Mouse (Mus musculus): ENCODE results near the gene Elf1.
A peak's percentile ranks its signal among the peaks of the same experiment; 100 is the strongest.
"Not testable (repeated sequence)": the region's sequence is repeated elsewhere in the genome, so short reads cannot be mapped to it uniquely, and the experiment has no call there.

The Elf1 gene

GRCm38 (mm10) chr14:79480624-79481338, at the start of gene Elf1:
Elf1 (plus strand) TSS chr14:79481194.
- peak; percentile 64 for DNase-seq (ENCODE audit: low read depth, low spot score)

GRCm38 (mm10) chr14:79434068-79434467, 46.9 kb upstream of the Elf1 start:
- DNase-seq (ENCODE audit: low read depth, low spot score): no peak

- DNase-seq (ENCODE audit: low read depth, low spot score): no peak
Observed at GRCm38 (mm10) chr14:79440655-79441054, 40.3 kb upstream of the Elf1 start.

GRCm38 (mm10) chr14:79441441-79441840, 39.6 kb upstream of the Elf1 start:
- DNase-seq (ENCODE audit: low read depth, low spot score): no peak

GRCm38 (mm10) chr14:79444601-79445000, 36.4 kb upstream of the Elf1 start:
- DNase-seq (ENCODE audit: low read depth, low spot score): no peak

DNA sequence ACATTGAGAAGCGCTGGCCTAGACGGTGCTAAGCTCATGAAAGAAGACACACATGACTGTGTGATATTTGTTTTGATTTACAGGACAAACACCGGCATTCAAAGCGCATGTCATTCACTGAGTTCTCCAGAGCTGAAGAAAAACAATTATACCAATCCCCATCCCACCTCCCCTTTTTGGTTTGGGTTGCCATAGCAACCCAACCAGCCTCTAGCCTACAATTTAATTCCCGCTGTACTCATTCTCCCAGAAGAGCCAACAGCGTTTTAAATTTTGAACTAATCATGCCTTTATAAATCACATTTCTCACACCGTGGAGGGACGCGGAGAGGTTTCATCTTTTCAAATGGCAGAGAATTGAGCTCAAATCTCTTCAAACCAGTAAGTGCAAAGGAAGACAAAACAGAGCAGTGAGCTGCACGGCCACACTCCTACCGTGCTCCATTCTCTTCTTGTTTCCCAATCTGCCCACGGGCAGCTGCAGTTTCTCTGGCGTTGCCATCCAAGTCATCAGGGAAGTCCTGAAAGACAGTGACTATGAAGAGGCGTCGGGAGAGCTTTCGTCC, 35.9 kb upstream of the Elf1 start:
- peak; percentile 74 for DNase-seq (ENCODE audit: low read depth, low spot score)

DNA sequence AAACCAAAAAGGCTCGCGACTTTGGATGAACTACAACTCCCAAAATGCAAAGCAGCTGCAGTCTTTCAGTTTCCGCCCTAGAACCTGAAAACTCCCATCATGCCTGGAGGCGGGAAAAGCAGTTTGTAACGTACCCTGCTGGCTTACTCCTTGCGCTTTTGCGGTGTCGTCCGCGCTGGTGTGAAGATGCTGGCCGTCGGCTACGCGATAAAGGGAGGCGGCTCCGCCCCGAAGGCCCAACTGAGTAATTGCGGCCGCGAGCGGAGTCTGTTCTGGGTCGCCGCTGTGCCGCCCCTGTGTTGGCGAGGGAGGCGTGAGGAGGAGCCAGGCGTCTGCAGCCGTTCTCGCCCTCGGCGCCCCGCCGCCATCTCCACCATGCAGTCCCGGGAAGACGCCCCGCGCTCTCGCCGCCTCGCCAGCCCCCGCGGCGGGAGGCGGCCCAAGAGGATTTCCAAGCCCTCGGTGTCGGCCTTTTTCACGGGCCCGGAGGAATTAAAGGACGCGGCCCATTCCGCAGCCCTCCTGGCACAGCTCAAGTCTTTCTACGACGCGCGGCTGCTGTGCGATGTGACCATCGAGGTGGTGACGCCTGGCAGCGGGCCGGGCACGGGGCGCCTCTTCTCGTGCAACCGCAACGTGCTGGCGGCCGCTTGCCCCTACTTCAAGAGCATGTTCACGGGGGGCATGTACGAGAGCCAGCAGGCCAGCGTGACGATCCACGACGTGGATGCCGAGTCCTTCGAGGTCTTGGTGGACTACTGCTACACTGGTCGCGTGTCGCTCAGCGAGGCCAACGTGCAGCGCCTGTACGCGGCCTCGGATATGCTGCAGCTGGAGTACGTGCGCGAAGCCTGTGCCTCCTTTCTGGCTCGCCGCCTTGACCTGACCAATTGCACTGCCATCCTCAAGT, 29.1 kb upstream of the Elf1 start, which contains the start of gene Kbtbd6:
TSS of gene Kbtbd6 (plus strand) at position 155 of the 910 bp plus-strand sequence.
- peak; percentile 84 for DNase-seq (ENCODE audit: low read depth, low spot score)

DNA sequence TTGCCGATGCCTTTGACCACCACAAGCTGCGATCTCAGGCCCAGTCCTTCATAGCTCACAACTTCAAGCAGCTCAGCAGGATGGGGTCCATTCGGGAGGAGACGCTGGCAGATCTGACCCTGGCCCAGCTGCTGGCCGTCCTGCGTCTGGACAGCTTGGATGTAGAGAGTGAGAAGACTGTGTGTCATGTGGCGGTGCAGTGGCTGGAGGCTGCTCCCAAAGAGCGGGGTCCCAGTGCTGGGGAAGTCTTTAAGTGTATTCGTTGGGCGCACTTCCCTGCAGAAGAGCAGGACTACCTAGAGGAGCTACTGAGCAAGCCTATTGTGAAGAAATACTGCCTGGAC, 28.4 kb upstream of the Elf1 start:
- DNase-seq (ENCODE audit: low read depth, low spot score): not testable (repeated sequence)

DNA sequence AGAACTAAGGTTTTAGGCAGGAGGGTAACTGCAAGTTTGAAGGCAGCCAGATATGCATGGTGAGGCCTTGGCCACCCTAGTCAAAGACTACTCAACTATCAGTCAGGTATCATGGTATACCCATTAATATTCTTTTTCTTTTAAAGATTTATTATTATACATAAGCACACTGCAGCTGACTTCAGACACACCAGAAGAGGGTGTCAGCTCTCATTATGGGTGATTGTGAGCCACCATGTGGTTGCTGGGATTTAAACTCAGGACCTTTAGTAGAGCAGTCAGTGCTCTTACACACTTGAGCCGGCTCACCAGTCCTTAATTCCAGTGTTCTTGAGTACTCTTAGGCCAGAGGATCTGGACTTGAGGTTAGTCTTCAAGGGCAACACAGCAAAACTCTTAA, 20.6 kb upstream of the Elf1 start:
- DNase-seq (ENCODE audit: low read depth, low spot score): no peak

DNA sequence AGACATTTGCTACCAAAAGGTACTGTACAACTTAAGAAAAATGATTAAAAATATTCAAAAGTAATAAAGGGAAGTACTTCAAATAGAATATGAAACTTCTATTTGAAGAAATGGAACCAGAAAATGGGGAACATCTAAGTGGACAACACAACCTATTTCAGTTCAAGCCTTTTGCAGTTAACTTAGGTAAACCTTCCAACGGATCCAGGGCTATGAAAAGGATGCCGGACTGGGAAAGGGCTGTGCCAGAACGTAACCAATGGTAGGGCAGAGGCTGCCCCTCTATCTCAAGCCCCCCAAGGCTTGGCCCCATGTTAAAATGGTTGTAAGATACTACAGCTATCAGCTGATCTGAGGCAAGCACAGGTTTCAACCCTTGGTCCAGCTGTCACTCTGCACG, 20.0 kb upstream of the Elf1 start:
- DNase-seq (ENCODE audit: low read depth, low spot score): no peak

DNA sequence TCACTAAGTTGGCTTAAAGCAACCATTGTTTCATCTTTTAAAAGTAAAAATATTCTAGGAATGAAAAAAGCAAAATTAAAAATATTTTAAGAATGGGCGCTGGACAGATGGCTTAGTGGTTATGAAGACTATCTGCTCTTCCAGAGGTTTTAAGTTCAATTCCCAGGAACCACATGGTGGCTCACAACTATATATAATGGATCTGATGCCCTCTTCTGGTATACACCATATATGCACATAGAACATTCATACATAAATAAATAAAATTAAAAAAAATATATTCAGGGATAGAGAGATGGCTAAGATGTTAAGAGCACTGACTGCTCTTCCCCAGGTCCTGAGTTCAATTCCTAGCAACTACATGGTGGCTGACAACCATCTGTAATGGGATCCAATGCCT, 15.4 kb upstream of the Elf1 start:
- DNase-seq (ENCODE audit: low read depth, low spot score): no peak

DNA sequence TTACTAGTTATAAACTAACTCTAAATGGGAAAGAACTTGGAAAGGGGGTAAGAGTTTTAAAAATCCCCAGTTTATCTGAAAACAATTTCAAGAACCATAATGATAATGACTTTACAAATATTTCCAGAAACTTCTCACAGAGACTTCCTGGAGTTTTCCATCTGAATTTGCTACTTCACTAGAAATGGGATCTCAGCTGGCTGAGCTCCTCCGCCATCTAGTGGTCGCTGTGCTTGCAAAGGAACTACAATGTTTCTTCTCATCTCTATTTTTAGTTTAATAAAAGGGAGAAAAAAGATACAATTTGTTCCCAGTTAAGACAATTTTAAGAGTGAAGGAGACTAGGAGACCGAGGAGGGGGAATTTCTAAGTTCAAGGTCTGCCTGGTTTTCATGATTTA, 13.4 kb upstream of the Elf1 start:
- DNase-seq (ENCODE audit: low read depth, low spot score): no peak

GRCm38 (mm10) chr14:79473384-79473783, 7.6 kb upstream of the Elf1 start:
- no peak for DNase-seq (ENCODE audit: low read depth, low spot score)

GRCm38 (mm10) chr14:79481339-79482151, 551 bp downstream of the Elf1 start, which contains the start of gene Wbp4:
Wbp4 (minus strand) TSS chr14:79481520.
- peak; percentile 85 for DNase-seq (ENCODE audit: low read depth, low spot score)

- no peak for DNase-seq (ENCODE audit: low read depth, low spot score)
Observed at GRCm38 (mm10) chr14:79482251-79482661, 1.3 kb downstream of the Elf1 start.

DNA sequence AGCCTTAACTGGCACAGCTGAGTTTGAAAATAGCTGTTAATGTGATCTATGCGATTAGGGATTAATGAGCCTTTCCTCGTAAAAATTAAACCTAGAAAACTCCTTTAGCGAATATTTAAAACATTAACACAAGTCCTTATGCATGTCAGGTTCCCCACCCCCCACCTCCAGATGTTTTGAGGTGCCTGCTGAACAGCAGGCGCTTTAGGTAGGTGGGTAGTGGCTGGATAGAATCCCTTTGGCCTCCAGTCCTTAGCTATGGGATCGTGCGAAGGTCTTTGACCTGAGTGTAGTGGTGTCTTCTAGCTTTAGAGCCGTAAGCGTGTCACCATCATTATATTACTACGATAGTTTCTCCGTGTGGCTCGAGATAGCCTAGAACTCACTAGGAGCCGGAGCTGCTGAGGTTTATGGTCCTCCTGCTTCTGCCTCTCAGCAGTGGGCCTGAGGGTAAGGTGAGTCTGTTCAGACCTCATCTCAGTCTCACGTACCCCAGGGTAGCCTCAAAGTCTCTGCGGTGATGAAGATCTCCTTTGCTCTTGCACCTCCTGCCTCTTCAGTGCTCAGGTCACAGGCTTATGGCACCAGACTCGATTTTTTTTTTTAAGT, 1.9 kb downstream of the Elf1 start:
- DNase-seq (ENCODE audit: low read depth, low spot score): no peak

DNA sequence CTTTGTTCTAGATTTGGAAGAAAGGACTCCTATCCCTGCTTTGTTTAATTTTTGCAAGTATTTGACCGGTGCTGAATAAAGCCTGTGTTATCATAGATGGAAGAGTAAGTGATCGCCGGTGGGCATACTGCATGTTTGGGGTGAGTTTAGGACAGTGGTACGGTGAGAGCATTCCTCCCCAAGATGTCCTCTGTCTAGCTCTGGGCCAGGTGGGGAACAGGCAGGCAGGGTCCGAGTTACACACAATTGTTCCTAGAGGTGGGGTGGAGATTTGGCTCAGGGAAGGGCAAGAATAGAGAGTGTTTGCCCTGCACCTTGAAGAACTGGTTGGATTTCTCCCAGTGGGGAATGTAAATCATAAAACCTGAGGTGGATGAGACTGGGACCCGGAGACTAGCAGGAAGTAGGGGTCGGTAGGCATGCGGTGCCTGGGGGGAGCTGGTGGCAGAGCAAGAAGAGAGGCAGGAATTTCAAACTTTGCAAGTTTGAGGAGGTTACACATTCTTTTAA, 2.7 kb downstream of the Elf1 start:
- DNase-seq (ENCODE audit: low read depth, low spot score): no peak

DNA sequence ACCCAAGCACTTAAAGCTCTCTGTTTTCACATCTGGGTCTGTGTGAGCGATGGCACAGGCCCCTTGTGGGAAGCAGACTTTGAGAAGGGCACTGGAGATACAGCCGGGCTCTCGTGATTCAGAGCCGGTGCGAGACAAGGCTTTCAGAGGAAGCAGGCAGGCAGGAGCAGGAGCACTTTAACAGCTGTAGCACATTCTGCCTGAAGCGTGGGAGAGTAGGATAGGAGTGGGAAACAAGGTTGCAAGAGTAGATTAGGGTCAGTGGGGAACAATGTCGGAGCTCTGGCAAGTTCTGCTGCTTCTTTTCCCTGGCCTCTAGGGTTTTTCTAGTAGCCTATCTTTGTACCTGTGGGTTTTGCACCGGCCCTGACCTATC, 5.6 kb downstream of the Elf1 start:
- no peak for DNase-seq (ENCODE audit: low read depth, low spot score)

DNA sequence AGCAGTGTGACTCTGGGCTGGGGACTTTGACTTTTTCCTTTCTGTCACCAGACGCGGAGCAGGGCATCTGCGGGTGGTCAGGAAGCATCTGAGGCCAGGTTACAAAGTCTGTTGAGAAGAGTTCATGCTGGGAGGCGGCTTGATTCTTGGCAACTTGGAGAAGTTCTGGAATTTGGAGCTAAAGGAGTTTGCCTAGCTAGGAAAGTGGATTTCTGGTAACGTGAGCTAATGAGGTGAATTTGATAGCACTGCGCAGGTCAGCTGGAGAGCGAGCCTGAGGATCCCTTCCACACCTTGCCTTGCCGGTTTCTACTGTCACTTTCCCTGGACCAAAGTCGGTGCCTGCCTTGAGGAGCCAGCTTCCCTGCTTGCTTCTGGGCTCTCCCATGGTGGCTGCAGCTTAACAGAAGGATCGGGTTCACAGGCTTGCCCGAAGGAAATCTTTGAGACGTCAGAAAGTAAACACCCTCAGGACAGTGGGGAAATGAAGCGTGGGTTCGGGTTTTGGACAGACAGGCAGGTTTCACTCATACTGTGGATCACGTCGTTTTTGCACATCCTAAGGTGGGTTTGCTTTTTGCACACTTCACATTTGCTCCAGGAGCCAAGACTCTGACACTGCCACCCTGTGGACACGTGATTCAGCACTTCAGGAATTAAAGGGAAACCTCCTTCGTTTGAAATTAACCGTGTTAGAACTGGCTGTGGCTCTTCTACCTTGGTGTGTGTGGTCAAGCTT, 6.2 kb downstream of the Elf1 start:
- DNase-seq (ENCODE audit: low read depth, low spot score): no peak

DNA sequence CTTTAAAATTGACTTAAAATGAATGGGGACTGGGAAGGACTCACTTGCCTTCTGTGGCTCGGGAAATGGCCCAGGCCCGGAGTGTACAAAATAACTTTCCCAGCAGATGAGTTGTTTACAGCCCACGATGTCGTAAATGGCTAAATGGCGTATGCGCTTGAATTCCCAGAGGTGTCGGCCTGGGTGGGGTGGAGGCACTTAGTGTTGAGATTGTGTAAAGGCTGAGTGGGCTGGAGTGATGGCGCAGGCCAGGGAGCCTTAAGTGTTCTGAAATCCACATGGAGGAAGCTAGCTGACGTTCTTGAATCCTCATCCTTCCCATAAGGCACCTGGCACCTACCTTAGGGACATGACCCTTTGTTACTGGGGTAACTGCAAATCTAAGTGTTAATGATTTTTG, 7.5 kb downstream of the Elf1 start:
- no peak for DNase-seq (ENCODE audit: low read depth, low spot score)

All from brain, embryonic 18.5 days (tissue).